Mouse (Mus musculus): Measurements from ENCODE around the gene Tmem156. TPM values are rescaled to one million over a fixed set of nuclear protein-coding genes. Genes with fewer than 3 reads are reported as not detected.

Tmem156 gene
- polyA plus RNA-seq, 1 experiment from 2014 or later: 0.72 TPM

DNA sequence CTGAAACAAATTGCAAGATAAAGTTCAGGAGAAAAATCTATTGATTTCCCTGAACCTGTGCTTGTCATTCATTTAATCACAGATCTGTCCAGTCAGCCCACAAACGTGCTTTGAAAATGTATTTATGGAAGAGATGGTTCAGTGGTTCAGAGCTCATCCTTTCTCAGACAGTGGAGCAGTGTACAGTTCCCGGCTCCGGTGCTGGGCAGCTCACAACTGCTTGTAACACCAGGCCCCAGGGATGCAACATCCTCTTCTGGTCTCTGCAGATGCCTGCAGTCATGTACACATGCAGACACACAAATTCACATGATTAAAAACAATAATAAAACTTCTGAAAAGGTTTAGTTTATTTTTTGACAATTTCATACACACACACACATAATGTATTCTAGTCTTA is 40.4 kb downstream of the Tmem156 start:
- Histone ChIP-seq H3K27ac (ENCODE audit: low read length) (no peak overlapping the region), H3K9ac (replicated peaks; ENCODE audit: low read depth, low read length) (no peak overlapping the region), H3K36me3 (ENCODE audit: control insufficient read depth, insufficient read depth, low read length) (no peaks in the 10 kb centered on the region), H3K9me3 (ENCODE audit: control insufficient read depth, low read depth, low read length) (no peaks in the 10 kb centered on the region), H3K4me2 (replicated peaks; ENCODE audit: low read depth, low read length) (no peak overlapping the region), H3K4me1 (ENCODE audit: control insufficient read depth, insufficient read depth, low read length) (no peaks in the 10 kb centered on the region), H3K27me3 (ENCODE audit: control insufficient read depth, insufficient read depth, low read length) (no peaks in the 10 kb centered on the region), H3K4me3 (ENCODE audit: low read depth, low read length) (no peak overlapping the region)
- WGBS: 72% methylated on average over 3 of the region's 3 CpGs
- no peak for ATAC-seq (ENCODE audit: insufficient number of reproducible peaks, insufficient read depth, low FRiP score, low read depth)

DNA sequence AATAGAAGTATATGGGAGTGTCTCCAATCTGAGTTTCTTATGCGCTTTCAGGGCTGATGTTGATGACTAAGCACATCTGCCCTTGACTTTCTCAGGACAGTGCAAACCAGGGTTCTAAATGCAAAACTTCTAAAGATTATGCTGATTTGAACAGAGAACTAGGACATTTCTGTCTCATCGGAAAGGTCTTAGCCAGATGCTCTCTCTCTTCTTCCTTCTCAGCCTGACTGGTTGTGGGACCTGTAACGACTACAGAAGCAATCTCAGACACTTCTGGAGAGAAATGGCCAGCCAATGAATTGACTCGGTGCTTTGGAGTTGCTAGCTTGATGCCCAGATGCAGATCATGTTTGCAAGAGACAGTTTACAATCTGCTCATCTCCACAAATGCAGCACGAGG is 42.1 kb downstream of the Tmem156 start:
- ATAC-seq (ENCODE audit: insufficient number of reproducible peaks, insufficient read depth, low FRiP score, low read depth): no peak
- WGBS: 78% methylated on average over 5 of the region's 5 CpGs

DNA sequence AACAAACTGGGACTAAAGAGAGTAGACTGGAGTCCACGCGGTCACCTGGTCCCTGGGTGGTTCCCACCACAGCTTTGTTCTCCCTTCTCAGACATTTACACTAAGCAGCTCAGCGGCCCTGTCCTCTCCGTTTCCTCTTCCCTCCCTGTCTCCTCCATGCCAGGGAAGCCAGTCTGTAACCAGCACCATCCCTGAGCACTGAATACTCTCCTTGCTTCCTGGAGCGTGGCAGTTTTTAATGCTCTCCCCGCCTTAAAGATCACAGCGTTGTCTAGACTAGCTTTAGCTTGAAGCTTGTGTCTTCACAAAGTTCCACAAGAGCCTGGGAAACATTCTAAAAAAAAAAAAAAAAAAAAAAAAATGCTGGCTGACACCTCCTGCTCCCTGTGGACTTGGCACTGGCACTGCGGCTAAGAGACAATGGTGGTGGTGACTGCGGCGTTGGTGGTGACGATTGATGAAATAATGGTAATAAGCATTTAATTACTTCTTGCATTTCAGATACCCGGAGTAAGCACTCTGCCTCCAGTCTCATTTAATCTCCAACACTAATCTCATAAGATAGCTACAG is 44.6 kb downstream of the Tmem156 start:
- ATAC-seq (ENCODE audit: insufficient number of reproducible peaks, insufficient read depth, low FRiP score, low read depth): no peak
- Histone ChIP-seq H3K9ac (replicated peaks; ENCODE audit: low read depth, low read length) (no peak overlapping the region), H3K4me2 (replicated peaks; ENCODE audit: low read depth, low read length) (no peak overlapping the region), H3K4me3 (ENCODE audit: low read depth, low read length) (no peak overlapping the region), H3K36me3 (ENCODE audit: control insufficient read depth, insufficient read depth, low read length) (no peaks in the 10 kb centered on the region), H3K4me1 (ENCODE audit: control insufficient read depth, insufficient read depth, low read length) (no peaks in the 10 kb centered on the region), H3K9me3 (ENCODE audit: control insufficient read depth, low read depth, low read length) (no peaks in the 10 kb centered on the region), H3K27ac (ENCODE audit: low read length) (no peak overlapping the region), H3K27me3 (ENCODE audit: control insufficient read depth, insufficient read depth, low read length) (no peaks in the 10 kb centered on the region)
- 70% methylated on average over 12 of the region's 12 CpGs for WGBS

More for the DNA sequence above, 42.1 kb downstream of the Tmem156 start:
- H3K9me3 ChIP-seq (ENCODE audit: control insufficient read depth, low read depth, low read length): no peaks in the 10 kb centered on the region
- no peak overlapping the region for H3K4me2 ChIP-seq (replicated peaks; ENCODE audit: low read depth, low read length)
- no peaks in the 10 kb centered on the region for H3K36me3 ChIP-seq (ENCODE audit: control insufficient read depth, insufficient read depth, low read length)
- H3K27ac ChIP-seq (ENCODE audit: low read length): no peak overlapping the region
- H3K4me3 ChIP-seq (ENCODE audit: low read depth, low read length): no peak overlapping the region
- H3K27me3 ChIP-seq (ENCODE audit: control insufficient read depth, insufficient read depth, low read length): no peaks in the 10 kb centered on the region
- no peaks in the 10 kb centered on the region for H3K4me1 ChIP-seq (ENCODE audit: control insufficient read depth, insufficient read depth, low read length)
- no peak overlapping the region for H3K9ac ChIP-seq (replicated peaks; ENCODE audit: low read depth, low read length)

DNA sequence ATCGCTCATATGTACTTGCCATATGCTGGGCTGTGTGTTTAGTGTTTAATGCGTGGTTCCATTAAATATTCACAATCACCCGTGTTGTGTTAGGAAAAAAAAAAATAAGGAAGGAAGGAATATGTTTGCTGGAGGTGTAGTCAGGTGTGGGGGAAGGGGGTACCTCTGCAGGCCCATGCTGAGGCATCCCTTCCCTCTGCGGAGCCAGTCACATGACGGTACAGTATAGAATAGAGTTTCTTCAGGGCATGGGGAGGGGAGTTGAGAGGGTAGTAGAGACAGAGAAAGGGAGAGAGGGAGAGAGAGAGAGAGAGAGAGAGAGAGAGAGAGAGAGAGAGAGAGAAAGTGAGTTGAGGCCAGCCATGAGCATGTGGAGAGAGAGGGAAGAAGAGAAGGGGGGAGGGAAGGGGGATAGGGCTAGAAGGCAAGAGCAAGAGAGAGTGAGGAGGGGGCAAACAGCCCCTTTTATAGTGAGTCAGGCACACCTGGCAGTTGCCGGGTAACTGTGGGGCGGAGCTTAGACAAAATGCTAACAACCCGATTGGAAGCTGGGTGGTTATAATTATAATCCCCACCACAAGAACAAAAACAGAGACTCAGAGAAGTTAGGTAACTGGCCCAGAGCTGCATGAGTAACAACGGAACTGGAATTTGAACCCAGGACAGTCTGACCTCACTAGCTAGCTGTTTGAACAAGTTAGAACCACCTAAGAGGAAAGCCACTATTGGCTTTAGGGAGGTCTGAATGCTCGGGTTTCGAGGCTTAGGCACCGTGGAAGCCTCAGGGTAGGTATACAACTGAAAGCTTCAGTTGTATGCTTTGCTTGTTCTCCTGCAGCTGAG is 45.3 kb downstream of the Tmem156 start:
- Histone ChIP-seq H3K9me3 (ENCODE audit: control insufficient read depth, low read depth, low read length) (no peaks in the 10 kb centered on the region), H3K4me2 (replicated peaks; ENCODE audit: low read depth, low read length) (no peak overlapping the region), H3K4me1 (ENCODE audit: control insufficient read depth, insufficient read depth, low read length) (no peaks in the 10 kb centered on the region), H3K27me3 (ENCODE audit: control insufficient read depth, insufficient read depth, low read length) (no peaks in the 10 kb centered on the region), H3K27ac (ENCODE audit: low read length) (no peak overlapping the region), H3K9ac (replicated peaks; ENCODE audit: low read depth, low read length) (no peak overlapping the region), H3K4me3 (ENCODE audit: low read depth, low read length) (no peak overlapping the region), H3K36me3 (ENCODE audit: control insufficient read depth, insufficient read depth, low read length) (no peaks in the 10 kb centered on the region)
- no peak for ATAC-seq (ENCODE audit: insufficient number of reproducible peaks, insufficient read depth, low FRiP score, low read depth)
- WGBS: 63% methylated on average over 12 of the region's 12 CpGs

DNA sequence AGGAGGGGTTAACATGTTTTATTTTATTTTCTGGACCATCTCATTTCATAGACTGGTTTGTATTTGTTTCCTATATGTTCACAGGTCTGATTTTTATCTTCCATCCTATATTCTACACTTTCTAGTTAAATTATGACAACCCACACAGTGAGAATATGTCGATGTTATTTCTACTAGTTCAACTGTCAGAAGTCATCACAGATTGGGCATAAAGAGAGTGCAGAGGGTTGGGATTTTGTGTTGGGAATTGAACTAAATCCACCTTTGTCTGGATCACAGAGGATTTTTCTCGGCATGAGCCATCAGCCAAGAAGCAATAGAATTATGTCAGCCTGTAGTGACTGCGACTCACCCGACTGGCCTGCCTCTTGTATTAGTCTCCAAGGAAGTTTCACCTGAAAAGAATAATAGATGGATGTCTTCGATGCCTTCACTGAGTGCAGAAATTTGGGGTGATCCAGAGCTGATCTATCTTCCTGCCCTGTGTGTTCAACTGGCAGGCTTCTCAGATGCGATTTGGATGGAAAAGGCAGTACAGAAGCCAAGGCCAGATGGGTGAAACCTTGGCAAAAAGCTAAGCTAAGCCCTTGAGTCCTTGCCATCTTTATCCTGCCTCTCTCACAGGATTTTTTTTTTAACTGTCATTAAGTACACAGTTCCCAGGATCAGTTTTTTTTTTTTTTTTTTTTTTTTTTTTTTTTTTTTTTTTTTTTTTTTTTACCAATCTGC is 46.1 kb downstream of the Tmem156 start:
- H3K36me3 ChIP-seq (ENCODE audit: control insufficient read depth, insufficient read depth, low read length): no peaks in the 10 kb centered on the region
- no peaks in the 10 kb centered on the region for H3K9me3 ChIP-seq (ENCODE audit: control insufficient read depth, low read depth, low read length)
- no peak overlapping the region for H3K9ac ChIP-seq (replicated peaks; ENCODE audit: low read depth, low read length)
- no peak overlapping the region for H3K27ac ChIP-seq (ENCODE audit: low read length)
- no peak for ATAC-seq (ENCODE audit: insufficient number of reproducible peaks, insufficient read depth, low FRiP score, low read depth)
- H3K4me3 ChIP-seq (ENCODE audit: low read depth, low read length): no peak overlapping the region
- no peak overlapping the region for H3K4me2 ChIP-seq (replicated peaks; ENCODE audit: low read depth, low read length)
- H3K27me3 ChIP-seq (ENCODE audit: control insufficient read depth, insufficient read depth, low read length): no peaks in the 10 kb centered on the region
- 86% methylated on average over 6 of the region's 6 CpGs for WGBS
- no peaks in the 10 kb centered on the region for H3K4me1 ChIP-seq (ENCODE audit: control insufficient read depth, insufficient read depth, low read length)

DNA sequence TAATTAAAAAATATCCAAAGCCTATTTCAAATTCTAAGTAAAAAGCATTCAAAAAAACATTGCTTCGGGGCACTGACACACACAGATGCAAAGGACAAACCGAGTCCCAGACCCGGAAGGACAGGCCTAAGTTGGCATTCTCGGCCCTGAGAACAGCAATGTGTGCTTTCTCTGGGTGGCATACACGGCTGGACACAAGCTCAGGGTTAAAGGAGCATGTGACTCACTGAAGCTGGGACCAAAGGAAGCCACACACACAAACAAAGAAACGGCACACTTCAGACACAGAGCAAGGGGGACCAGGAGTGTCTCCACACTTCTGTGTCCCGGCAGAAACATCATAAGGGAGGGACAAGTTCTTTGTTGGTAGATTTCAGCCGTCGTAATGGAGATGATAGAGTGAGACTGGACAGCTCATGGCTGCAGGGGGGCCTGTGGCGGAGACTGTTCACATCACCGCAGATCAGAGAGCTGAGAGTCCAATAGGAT is 48.5 kb downstream of the Tmem156 start:
- ATAC-seq (ENCODE audit: insufficient number of reproducible peaks, insufficient read depth, low FRiP score, low read depth): no peak

DNA sequence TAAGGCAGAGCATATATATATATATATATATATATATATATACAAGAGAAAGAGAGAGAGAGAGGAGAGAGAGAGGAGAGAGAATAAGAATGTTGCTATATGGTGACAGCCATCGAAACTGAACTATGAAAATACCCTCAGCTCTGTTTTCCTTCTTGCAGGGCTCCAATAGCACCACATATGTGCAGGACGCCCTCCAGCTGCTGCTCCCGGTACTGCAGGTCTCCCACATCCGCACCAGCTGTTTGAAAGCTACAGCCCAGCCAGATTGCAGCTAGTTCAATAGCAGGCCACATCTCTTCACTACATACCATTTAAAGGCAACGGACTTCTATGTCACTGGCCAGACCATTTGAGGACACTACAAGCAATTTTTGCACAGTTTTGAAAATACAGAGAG is 51.5 kb downstream of the Tmem156 start:
- Histone ChIP-seq H3K27me3 (ENCODE audit: control insufficient read depth, insufficient read depth, low read length) (no peaks in the 10 kb centered on the region), H3K36me3 (ENCODE audit: control insufficient read depth, insufficient read depth, low read length) (no peaks in the 10 kb centered on the region; the same call in 1 of the 2 replicates), H3K4me2 (replicated peaks; ENCODE audit: low read depth, low read length) (no peak overlapping the region), H3K27ac (ENCODE audit: low read length) (no peak overlapping the region), H3K9ac (replicated peaks; ENCODE audit: low read depth, low read length) (no peak overlapping the region), H3K4me1 (ENCODE audit: control insufficient read depth, insufficient read depth, low read length) (no peaks in the 10 kb centered on the region), H3K4me3 (ENCODE audit: low read depth, low read length) (no peak overlapping the region), H3K9me3 (ENCODE audit: control insufficient read depth, low read depth, low read length) (no peaks in the 10 kb centered on the region)
- WGBS: 70% methylated on average over 5 of the region's 5 CpGs
- no peak for ATAC-seq (ENCODE audit: insufficient number of reproducible peaks, insufficient read depth, low FRiP score, low read depth)

More for the DNA sequence above, 48.5 kb downstream of the Tmem156 start:
- Histone ChIP-seq H3K36me3 (ENCODE audit: control insufficient read depth, insufficient read depth, low read length) (no peaks in the 10 kb centered on the region; the same call in 1 of the 2 replicates), H3K9ac (replicated peaks; ENCODE audit: low read depth, low read length) (no peak overlapping the region), H3K4me1 (ENCODE audit: control insufficient read depth, insufficient read depth, low read length) (no peaks in the 10 kb centered on the region), H3K27ac (ENCODE audit: low read length) (no peak overlapping the region), H3K4me2 (replicated peaks; ENCODE audit: low read depth, low read length) (no peak overlapping the region), H3K4me3 (ENCODE audit: low read depth, low read length) (no peak overlapping the region), H3K9me3 (ENCODE audit: control insufficient read depth, low read depth, low read length) (no peaks in the 10 kb centered on the region), H3K27me3 (ENCODE audit: control insufficient read depth, insufficient read depth, low read length) (no peaks in the 10 kb centered on the region)
- 72% methylated on average over 11 of the region's 11 CpGs for WGBS

DNA sequence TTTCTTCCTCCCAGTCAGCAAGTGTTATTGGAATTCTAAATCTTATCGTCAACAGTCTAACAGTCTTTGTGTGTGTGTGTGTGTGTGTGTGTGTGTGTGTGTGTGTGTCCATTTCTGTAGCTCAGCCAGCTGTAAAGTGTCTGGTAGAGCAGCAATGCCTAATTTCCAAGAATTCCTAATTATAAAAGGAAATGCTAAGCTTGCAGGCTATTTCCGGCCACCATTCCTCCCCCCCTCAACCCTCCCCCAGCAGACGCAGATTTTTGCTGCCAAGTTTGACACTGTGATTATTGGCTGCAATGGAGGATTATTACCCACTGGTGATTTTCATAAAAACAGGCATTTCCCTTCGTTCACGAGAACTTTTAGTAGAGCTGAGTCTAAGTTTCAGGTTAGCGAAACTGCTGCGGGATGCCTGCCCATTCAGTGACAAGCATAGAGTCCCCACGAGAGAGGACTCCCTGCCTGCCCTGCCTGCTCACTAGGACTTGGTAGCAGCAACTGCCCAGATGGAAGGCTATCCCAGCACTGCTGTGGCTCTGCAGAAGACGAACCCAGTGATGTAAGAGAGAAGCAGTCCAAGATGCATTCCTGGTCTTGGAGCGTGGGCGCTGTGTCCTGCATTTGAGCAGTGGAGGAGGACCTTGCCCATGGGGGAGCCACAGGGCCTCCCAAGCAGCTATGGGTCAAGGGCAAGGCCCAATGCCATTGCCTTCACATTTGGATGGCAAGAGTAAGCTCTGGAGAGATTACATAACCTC is 52.9 kb downstream of the Tmem156 start:
- H3K4me2 ChIP-seq (replicated peaks; ENCODE audit: low read depth, low read length): no peak overlapping the region
- H3K9ac ChIP-seq (replicated peaks; ENCODE audit: low read depth, low read length): no peak overlapping the region
- H3K27ac ChIP-seq (ENCODE audit: low read length): peak overlapping the region; percentile 21
- H3K4me1 ChIP-seq (ENCODE audit: control insufficient read depth, insufficient read depth, low read length): no peaks in the 10 kb centered on the region
- H3K4me3 ChIP-seq (ENCODE audit: low read depth, low read length): no peak overlapping the region
- H3K27me3 ChIP-seq (ENCODE audit: control insufficient read depth, insufficient read depth, low read length): no peaks in the 10 kb centered on the region
- no peaks in the 10 kb centered on the region; the same call in 1 of the 2 replicates for H3K36me3 ChIP-seq (ENCODE audit: control insufficient read depth, insufficient read depth, low read length)
- H3K9me3 ChIP-seq (ENCODE audit: control insufficient read depth, low read depth, low read length): no peaks in the 10 kb centered on the region
- WGBS: 65% methylated on average over 11 of the region's 11 CpGs
- no peak for ATAC-seq (ENCODE audit: insufficient number of reproducible peaks, insufficient read depth, low FRiP score, low read depth)

All from stomach, embryonic 14.5 days (tissue).